Mouse (Mus musculus): ENCODE results near the gene Tmem120b.

GRCm38 (mm10) chr5:123088784-123089183 lies 20.6 kb downstream of the Tmem120b start:
- TF ChIP-seq CHD2 (IDR thresholded peaks at IDR 0.05; ENCODE audit: low read length) = no peak
- no peak for TF ChIP-seq MAZ (IDR thresholded peaks at IDR 0.05; ENCODE audit: low read depth, low read length)
- no peak for TF ChIP-seq EP300 (IDR thresholded peaks at IDR 0.05; ENCODE audit: low read depth in 1 of 2, low read length in 2 of 2)
- TF ChIP-seq MAFK (IDR thresholded peaks at IDR 0.05; ENCODE audit: borderline replicate concordance, low read depth, low read length) = no peak
- no peak for TF ChIP-seq CTCF (IDR thresholded peaks at IDR 0.05 in 2 of 3, conservative IDR thresholded peaks at IDR 0.05 in 1 of 3; ENCODE audit: control insufficient read depth in 1 of 3, insufficient read depth in 1 of 3, low read depth in 2 of 3, low read length in 3 of 3, poor library complexity in 1 of 3, severe bottlenecking in 1 of 3)
- no peak for TF ChIP-seq USF1 (IDR thresholded peaks at IDR 0.05; ENCODE audit: low read depth, low read length)
- no peak for TF ChIP-seq POLR2A (IDR thresholded peaks at IDR 0.05; ENCODE audit: control insufficient read depth in 1 of 2, insufficient read depth in 1 of 2, low read depth in 1 of 2, low read length in 2 of 2, poor library complexity in 1 of 2)
- no peak for TF ChIP-seq MAX (IDR thresholded peaks at IDR 0.05; ENCODE audit: low read length)
- TF ChIP-seq RAD21 (IDR thresholded peaks at IDR 0.05; ENCODE audit: low read depth, low read length) = no peak
- TF ChIP-seq ZNF384 (IDR thresholded peaks at IDR 0.05; ENCODE audit: low read depth, low read length) = no peak
- TF ChIP-seq UBTF (IDR thresholded peaks at IDR 0.05; ENCODE audit: borderline replicate concordance, insufficient read depth, low read depth, low read length) = no peak
